Mouse (Mus musculus): ENCODE measurements around the gene Gm10799. TPM values are rescaled to one million over a fixed set of nuclear protein-coding genes. Genes with fewer than 3 reads are reported as not detected.
A peak's percentile ranks its signal among the peaks of the same experiment; 100 is the strongest.

Gm10799 gene
- total and polyA plus RNA-seq, 3 experiments: not detected

- TF ChIP-seq EP300 (IDR thresholded peaks at IDR 0.05; ENCODE audit: insufficient read depth, low read depth, low read length): no peak
- no peak for TF ChIP-seq CTCF (IDR thresholded peaks at IDR 0.05)
- no peak for TF ChIP-seq POLR2A (IDR thresholded peaks at IDR 0.05; ENCODE audit: insufficient read depth, low read depth, low read length)
- no peaks in the 10 kb centered on the region for H3K27me3 ChIP-seq (ENCODE audit: control insufficient read depth, insufficient read depth, low read length)
- H3K4me3 ChIP-seq: peak overlapping the region; percentile 66
- 0 out of 2 replicates have a peak overlapping the region, but pooled peaks have one; percentile 37 for H3K9ac ChIP-seq (ENCODE audit: low read depth, low read length)
- no peak for DNase-seq
- WGBS: 32% methylated on average over 2 of the region's 2 CpGs
- intact Hi-C loops (cut with DNase I): no loop called here
- peaks cover 4% of the 10 kb centered on the region for H3K79me2 ChIP-seq (replicated peaks; ENCODE audit: control insufficient read depth, insufficient read depth, low read length)
- peak overlapping the region; percentile 82 for H3K27ac ChIP-seq
- peaks cover 21% of the 10 kb centered on the region for H3K36me3 ChIP-seq (ENCODE audit: control insufficient read depth, insufficient read depth, low read length)
- H3K4me1 ChIP-seq (ENCODE audit: control insufficient read depth, insufficient read depth, low read length): peaks cover 3% of the 10 kb centered on the region
Measured at GRCm38 (mm10) chr2:104029074-104029473, 39.3 kb downstream of the Gm10799 start.

GRCm38 (mm10) chr2:104028139-104028723 is 40.1 kb downstream of the Gm10799 start, which contains the start of gene 4931422A03Rik:
TSS of gene 4931422A03Rik (minus strand) at chr2:104028361.
- H3K79me2 ChIP-seq (replicated peaks; ENCODE audit: control insufficient read depth, insufficient read depth, low read length): peaks cover 4% of the 10 kb centered on the region
- H3K4me1 ChIP-seq (ENCODE audit: control insufficient read depth, insufficient read depth, low read length): peaks cover 3% of the 10 kb centered on the region
- intact Hi-C loops (cut with DNase I): no loop called here
- DNase-seq: no peak
- H3K27me3 ChIP-seq (ENCODE audit: control insufficient read depth, insufficient read depth, low read length): no peaks in the 10 kb centered on the region
- peak within 1 kb of the TSS; percentile 66 for H3K4me3 ChIP-seq
- WGBS: under 1% methylated on average over 31 of the region's 32 CpGs
- H3K36me3 ChIP-seq (ENCODE audit: control insufficient read depth, insufficient read depth, low read length): peaks cover 21% of the 10 kb centered on the region
- H3K27ac ChIP-seq: peak within 1 kb of the TSS; percentile 82
- H3K9ac ChIP-seq (ENCODE audit: low read depth, low read length): peak within 1 kb of the TSS; percentile 86
- no peak for TF ChIP-seq POLR2A (IDR thresholded peaks at IDR 0.05; ENCODE audit: insufficient read depth, low read depth, low read length)
- no peak for TF ChIP-seq CTCF (IDR thresholded peaks at IDR 0.05)
- TF ChIP-seq EP300 (IDR thresholded peaks at IDR 0.05; ENCODE audit: insufficient read depth, low read depth, low read length): no peak

GRCm38 (mm10) chr2:104027458-104028138 is 40.8 kb downstream of the Gm10799 start, which contains the start of gene Fbxo3:
TSS of gene Fbxo3 (plus strand) at chr2:104027721.
- Histone ChIP-seq H3K27ac (peak within 1 kb of the TSS; percentile 82), H3K9ac (ENCODE audit: low read depth, low read length) (peak within 1 kb of the TSS; percentile 86), H3K27me3 (ENCODE audit: control insufficient read depth, insufficient read depth, low read length) (no peaks in the 10 kb centered on the region), H3K36me3 (ENCODE audit: control insufficient read depth, insufficient read depth, low read length) (peaks cover 19% of the 10 kb centered on the region), H3K4me3 (peak within 1 kb of the TSS; percentile 66), H3K4me1 (ENCODE audit: control insufficient read depth, insufficient read depth, low read length) (peaks cover 3% of the 10 kb centered on the region), H3K79me2 (replicated peaks; ENCODE audit: control insufficient read depth, insufficient read depth, low read length) (peaks cover 4% of the 10 kb centered on the region)
- intact Hi-C loops (cut with DNase I): no loop called here
- 2% methylated on average over 43 of the region's 44 CpGs for WGBS
- peak; percentile 91 to 92 for DNase-seq
- TF ChIP-seq EP300 (IDR thresholded peaks at IDR 0.05; ENCODE audit: insufficient read depth, low read depth, low read length): no peak
- TF ChIP-seq POLR2A (IDR thresholded peaks at IDR 0.05; ENCODE audit: insufficient read depth, low read depth, low read length): peak; percentile 82
- peak; percentile 67 for TF ChIP-seq CTCF (IDR thresholded peaks at IDR 0.05)

GRCm38 (mm10) chr2:104024656-104025055 is 43.7 kb downstream of the Gm10799 start:
- H3K4me1 ChIP-seq (ENCODE audit: control insufficient read depth, insufficient read depth, low read length): no peaks in the 10 kb centered on the region; the same call in none of the 2 replicates
- WGBS: 93% methylated on average over 4 of the region's 4 CpGs
- TF ChIP-seq POLR2A (IDR thresholded peaks at IDR 0.05; ENCODE audit: insufficient read depth, low read depth, low read length): no peak
- no peak for TF ChIP-seq CTCF (IDR thresholded peaks at IDR 0.05)
- TF ChIP-seq EP300 (IDR thresholded peaks at IDR 0.05; ENCODE audit: insufficient read depth, low read depth, low read length): no peak
- H3K27ac ChIP-seq: no peak overlapping the region
- no peaks in the 10 kb centered on the region for H3K27me3 ChIP-seq (ENCODE audit: control insufficient read depth, insufficient read depth, low read length)
- H3K36me3 ChIP-seq (ENCODE audit: control insufficient read depth, insufficient read depth, low read length): peaks cover 5% of the 10 kb centered on the region
- no peak for DNase-seq
- H3K9ac ChIP-seq (ENCODE audit: low read depth, low read length): no peak overlapping the region
- H3K4me3 ChIP-seq: no peak overlapping the region
- peaks cover 4% of the 10 kb centered on the region for H3K79me2 ChIP-seq (replicated peaks; ENCODE audit: control insufficient read depth, insufficient read depth, low read length)
- intact Hi-C loops (cut with DNase I): no loop called here

- Histone ChIP-seq H3K27me3 (ENCODE audit: control insufficient read depth, insufficient read depth, low read length) (no peaks in the 10 kb centered on the region), H3K36me3 (ENCODE audit: control insufficient read depth, insufficient read depth, low read length) (no peaks in the 10 kb centered on the region), H3K4me1 (ENCODE audit: control insufficient read depth, insufficient read depth, low read length) (no peaks in the 10 kb centered on the region), H3K9ac (ENCODE audit: low read depth, low read length) (no peak overlapping the region), H3K79me2 (replicated peaks; ENCODE audit: control insufficient read depth, insufficient read depth, low read length) (peaks cover 2% of the 10 kb centered on the region), H3K4me3 (no peak overlapping the region), H3K27ac (no peak overlapping the region)
- 76% methylated on average over 7 of the region's 7 CpGs for WGBS
- intact Hi-C loops (cut with DNase I): no loop called here
- TF ChIP-seq POLR2A (IDR thresholded peaks at IDR 0.05; ENCODE audit: insufficient read depth, low read depth, low read length) (no peak), EP300 (IDR thresholded peaks at IDR 0.05; ENCODE audit: insufficient read depth, low read depth, low read length) (no peak), CTCF (IDR thresholded peaks at IDR 0.05) (no peak)
- no peak for DNase-seq
Measured at GRCm38 (mm10) chr2:104023096-104023495, 45.3 kb downstream of the Gm10799 start.

Other genes starting within 250 kb of the Gm10799 start
- gene Lmo2, start 110.6 kb downstream of the Gm10799 start, total RNA-seq (2021): 10 to 100 TPM; 19.8 to 25.3 TPM
- gene Lmo2, start 110.6 kb downstream of the Gm10799 start, polyA plus RNA-seq (2012; rRNA removed): 17.7 and 19.5 TPM in 2 replicates
- gene Fbxo3, start 40.8 kb downstream of the Gm10799 start, total RNA-seq (2021): 10 to 100 TPM; 46.8 to 57.1 TPM
- gene Fbxo3, start 40.8 kb downstream of the Gm10799 start, polyA plus RNA-seq (2012; rRNA removed): 23.2 and 51.4 TPM in 2 replicates
- gene 4931422A03Rik, start 40.2 kb downstream of the Gm10799 start, total RNA-seq (2021): not detected
- gene 4931422A03Rik, start 40.2 kb downstream of the Gm10799 start, polyA plus RNA-seq (2012; rRNA removed): not detected in 2 replicates
- under 1 TPM; 0.14 to 0.31 TPM for gene Gm10912, start 2.7 kb downstream of the Gm10799 start, total RNA-seq (2021)
- gene Gm10912, start 2.7 kb downstream of the Gm10799 start, polyA plus RNA-seq (2012; rRNA removed): 0.15 and 0.20 TPM in 2 replicates
- gene Cd59b, start 1.3 kb upstream of the Gm10799 start, total RNA-seq (2021): 1 to 10 TPM; 3.1 to 3.3 TPM
- 6.9 and 19.4 TPM in 2 replicates for gene Cd59b, start 1.3 kb upstream of the Gm10799 start, polyA plus RNA-seq (2012; rRNA removed)
- gene Cd59a, start 27.3 kb upstream of the Gm10799 start, total RNA-seq (2021): 10 to 100 TPM; 48.9 to 53.9 TPM
- 40.1 and 97.1 TPM in 2 replicates for gene Cd59a, start 27.3 kb upstream of the Gm10799 start, polyA plus RNA-seq (2012; rRNA removed)
- under 1 TPM; 0.48 to 0.63 TPM for gene A930018P22Rik, start 54.2 kb upstream of the Gm10799 start, total RNA-seq (2021)
- gene A930018P22Rik, start 54.2 kb upstream of the Gm10799 start, polyA plus RNA-seq (2012; rRNA removed): not detected in 2 replicates